Mouse (Mus musculus) CD4-positive, CD25-positive, alpha-beta regulatory T cell (primary cell): Measurements from ENCODE around the gene Defb29. TPM values are rescaled to one million over a fixed set of nuclear protein-coding genes. Genes with fewer than 3 reads are reported as not detected.

Experiments
- polyA plus RNA-seq: library from polyadenylated mRNA; unstranded; fragments of 100-300 nt; shearing (Covaris generic); gene quantifications from one replicate; pipeline ENCODE4 v1.2.1, GENCODE M21; 2017

Gene Defb29
- polyA plus RNA-seq = not detected

GRCm38 (mm10) chr2:152539944-152540710 is at the start of gene Defb29:
Defb29 (minus strand) TSS chr2:152540098.

GRCm38 (mm10) chr2:152580107-152580506 is 40.2 kb upstream of the Defb29 start, which contains the start of gene Defb19:
Defb19 (minus strand) TSS chr2:152580312.

DNA sequence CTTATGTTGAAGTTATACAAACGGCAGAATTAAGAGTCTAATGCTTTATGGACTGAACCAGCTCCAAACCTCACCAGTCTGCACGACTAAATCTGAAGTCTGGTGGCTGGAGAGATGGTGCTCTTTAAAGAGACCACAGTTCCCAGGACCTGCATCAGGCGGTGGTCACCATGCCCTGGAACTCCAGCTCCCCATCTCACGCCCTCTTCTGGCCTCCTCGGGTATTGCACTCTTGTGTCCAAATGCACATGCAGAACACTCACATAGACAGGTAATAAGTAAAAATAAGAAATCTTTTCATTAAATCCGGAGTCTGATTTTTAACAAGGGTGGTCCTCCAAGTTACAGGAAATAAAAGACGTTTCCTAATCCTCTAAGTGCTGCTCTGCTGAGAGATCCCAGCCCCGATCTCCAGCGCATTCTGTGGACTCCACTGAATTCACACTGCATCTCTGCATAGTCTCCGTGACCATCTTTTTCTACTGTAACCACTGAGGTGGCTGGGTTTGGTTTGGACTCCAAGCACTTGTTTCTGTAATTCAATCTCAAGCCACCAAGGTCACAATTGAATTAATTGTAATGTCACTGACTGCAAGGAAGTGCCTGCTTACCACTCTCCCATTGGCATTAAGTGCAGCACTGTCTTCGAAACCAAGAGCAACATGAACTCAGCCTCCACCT is 32.4 kb upstream of the Defb29 start, which contains the start of gene Defb21:
Gene Defb21, plus strand, starts transcription at position 631 of the 681 bp plus-strand sequence.

DNA sequence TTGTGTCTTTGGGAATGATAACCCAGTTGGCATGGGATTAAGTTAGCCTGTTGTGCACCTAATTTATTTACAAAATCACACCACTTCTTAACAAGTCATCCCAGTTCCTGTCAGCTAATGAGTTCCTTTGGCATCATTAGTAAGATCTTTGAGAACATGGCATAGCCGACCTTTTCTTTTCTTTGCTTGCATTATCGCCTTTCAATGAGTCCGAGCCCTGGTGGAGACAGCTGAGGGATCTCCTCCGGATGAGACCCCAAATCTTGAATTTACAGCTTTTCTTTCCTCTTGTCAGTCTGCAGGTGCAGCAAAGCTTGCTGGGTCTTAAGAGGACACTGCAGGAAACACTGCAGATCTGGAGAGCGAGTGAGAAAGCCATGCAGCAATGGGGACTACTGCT is 29.1 kb upstream of the Defb29 start, which contains the start of gene Gm17416:
Gene Gm17416, plus strand, starts transcription at position 301 of the 400 bp plus-strand sequence.

GRCm38 (mm10) chr2:152517981-152518380 is 21.9 kb downstream of the Defb29 start, which contains the start of gene Defb28:
Defb28 (plus strand) TSS chr2:152518255.

GRCm38 (mm10) chr2:152511592-152511991 is 28.3 kb downstream of the Defb29 start, which contains the start of gene Defb26:
Defb26 (minus strand) TSS chr2:152511692.

DNA sequence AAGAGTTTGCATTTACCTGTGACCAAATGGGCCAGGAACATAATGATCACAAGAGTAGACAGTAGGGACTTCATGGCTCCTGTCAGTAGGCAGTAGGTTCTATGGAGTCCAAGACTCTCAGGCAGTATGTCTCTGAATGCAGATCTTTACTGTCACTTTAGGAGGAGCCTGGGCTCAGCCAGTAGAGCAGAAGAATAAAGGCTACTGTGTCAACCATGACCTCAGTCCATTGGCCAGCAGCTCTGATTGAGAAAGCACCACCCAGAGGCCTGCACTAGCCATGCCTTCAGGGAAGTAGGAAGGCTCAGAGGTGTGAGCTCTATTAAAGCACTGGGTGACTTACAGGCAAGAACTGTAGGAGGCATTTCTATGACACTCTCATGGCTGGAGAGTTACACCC is 49.9 kb downstream of the Defb29 start, which contains the start of gene Defb22:
Gene Defb22, minus strand, starts transcription at position 101 of the 400 bp plus-strand sequence.

Other genes with a start within 250 kb of the Defb29 start
- gene Tbc1d20, start 246.3 kb downstream of the Defb29 start, polyA plus RNA-seq = 60.2 TPM
- gene Rbck1, start 207.4 kb downstream of the Defb29 start, polyA plus RNA-seq = 338 TPM
- 4.6 TPM for gene Trib3, start 196.1 kb downstream of the Defb29 start, polyA plus RNA-seq
- gene Nrsn2, start 163.5 kb downstream of the Defb29 start, polyA plus RNA-seq = not detected
- gene Sox12, start 142.0 kb downstream of the Defb29 start, polyA plus RNA-seq = 1.8 TPM
- gene Zcchc3, start 125.1 kb downstream of the Defb29 start, polyA plus RNA-seq = 2.6 TPM
- 0.14 TPM for gene 6820408C15Rik, start 124.5 kb downstream of the Defb29 start, polyA plus RNA-seq
- gene Defb23, start 75.5 kb downstream of the Defb29 start, polyA plus RNA-seq = not detected
- not detected for gene Defb20, start 63.0 kb downstream of the Defb29 start, polyA plus RNA-seq
- not detected for gene Defb22, start 50.0 kb downstream of the Defb29 start, polyA plus RNA-seq
- gene Defb26, start 28.4 kb downstream of the Defb29 start, polyA plus RNA-seq = not detected
- gene Defb28, start 21.8 kb downstream of the Defb29 start, polyA plus RNA-seq = not detected
- gene Gm17416, start 29.2 kb upstream of the Defb29 start, polyA plus RNA-seq = not detected
- not detected for gene Defb21, start 32.6 kb upstream of the Defb29 start, polyA plus RNA-seq
- gene Defb19, start 40.2 kb upstream of the Defb29 start, polyA plus RNA-seq = not detected
- not detected for gene Defb45, start 59.3 kb upstream of the Defb29 start, polyA plus RNA-seq
- not detected for gene Defb36, start 64.2 kb upstream of the Defb29 start, polyA plus RNA-seq
- not detected for gene Defb25, start 83.0 kb upstream of the Defb29 start, polyA plus RNA-seq
- gene Rem1, start 86.9 kb upstream of the Defb29 start, polyA plus RNA-seq = not detected
- gene H13, start 129.4 kb upstream of the Defb29 start, polyA plus RNA-seq = 223 TPM
- 5.3 TPM for gene Mcts2, start 146.9 kb upstream of the Defb29 start, polyA plus RNA-seq
- 1.4 TPM for gene Id1, start 196.2 kb upstream of the Defb29 start, polyA plus RNA-seq
- gene Cox4i2, start 214.1 kb upstream of the Defb29 start, polyA plus RNA-seq = not detected